Mouse (Mus musculus): Measurements from ENCODE around the gene Rbfox2.

DNA sequence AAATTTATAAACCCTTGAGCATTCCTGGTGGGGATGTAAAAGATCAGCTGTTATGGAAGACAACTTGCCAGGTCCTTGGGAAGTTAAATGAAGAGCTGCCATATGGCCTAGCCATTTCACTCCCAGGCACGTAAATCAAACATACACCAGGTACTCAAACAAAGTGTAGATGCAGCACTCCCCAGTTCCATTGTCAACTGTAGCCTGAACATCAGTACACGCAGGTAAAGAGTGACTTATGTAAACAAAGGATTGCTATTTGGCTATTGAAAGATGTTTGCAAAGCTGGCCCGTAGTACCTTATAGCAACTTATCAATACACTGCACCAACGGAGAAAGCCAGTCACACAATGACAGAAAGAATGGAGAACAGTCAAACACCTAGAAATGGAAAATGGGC is 67.2 kb downstream of the Rbfox2 start:
- no peak for TF ChIP-seq CTCF (IDR thresholded peaks at IDR 0.05; ENCODE audit: control insufficient read depth, insufficient read depth, low read length)
- no peak for TF ChIP-seq POLR2A (IDR thresholded peaks at IDR 0.05; ENCODE audit: borderline replicate concordance, control insufficient read depth, low read depth, low read length)

Measured in bone marrow, adult 2 months (tissue).